Mouse (Mus musculus) lung, adult 2 months (tissue): ENCODE results near the gene Prkcsh. TPM values are rescaled to one million over a fixed set of nuclear protein-coding genes. Genes with fewer than 3 reads are reported as not detected.

ENCODE experiments used
- DNase-seq: peaks from one replicate; pipeline ENCODE4 v3.0.0; 2022
- H3K4me1 ChIP-seq: fragments of 200-500 bp; 2 replicates; pipeline ENCODE4 v1.6.1; 2011; ENCODE audit warnings: low read length; ENCODE audit not compliant: control insufficient read depth, insufficient read depth
- H3K4me3 ChIP-seq: fragments of 200-500 bp; replicated peaks from 2 replicates; pipeline ENCODE3; 2011; ENCODE audit warnings: low read depth, mild to moderate bottlenecking, control low read depth, low read length; ENCODE audit errors: extremely low read depth
- CTCF ChIP-seq: fragments of 200-500 bp; IDR thresholded peaks from 2 replicates; pipeline ENCODE4 v1.5.1; 2011; ENCODE audit warnings: mild to moderate bottlenecking, low read length, control low read depth; ENCODE audit not compliant: insufficient read depth
- POLR2A ChIP-seq: fragments of 200-500 bp; IDR thresholded peaks from 2 replicates; pipeline ENCODE4 v1.6.1; 2011; ENCODE audit warnings: low read depth, mild to moderate bottlenecking, control low read depth, low read length, borderline replicate concordance; ENCODE audit errors: extremely low read depth
- WGBS: fragments of 180-500 bp; shearing (Covaris S2); methylation state at CpG from one replicate; pipeline ENCODE4 v1.1.7; 2018; 5-methylcytosine and 5-hydroxymethylcytosine counted together
- polyA plus RNA-seq: library from polyadenylated mRNA; depleted of rRNA; stranded (reverse); fragments of >200 nt; gene quantifications from 2 replicates; pipeline ENCODE4 v1.2.3, GENCODE M21; 2012

The Prkcsh gene
- polyA plus RNA-seq, 1 experiment = 58.0 TPM

GRCm38 (mm10) chr9:22003163-22003554 is 553 bp downstream of the Prkcsh start:
- no peak for TF ChIP-seq CTCF
- no peak for TF ChIP-seq POLR2A
- DNase-seq = no peak
- WGBS = 0% methylated on average over 18 of the region's 18 CpGs
- Histone ChIP-seq H3K4me3 (peak overlapping the region; percentile 77), H3K4me1 (0 out of 2 replicates have a peak, but pooled peaks cover 6% of the 10 kb centered on the region)

GRCm38 (mm10) chr9:22004546-22004945 is 1.9 kb downstream of the Prkcsh start:
- Histone ChIP-seq H3K4me3 (no peak overlapping the region), H3K4me1 (0 out of 2 replicates have a peak, but pooled peaks cover 6% of the 10 kb centered on the region)
- DNase-seq = no peak
- no peak for TF ChIP-seq POLR2A
- TF ChIP-seq CTCF = no peak
- 93% methylated on average over 12 of the region's 12 CpGs for WGBS

GRCm38 (mm10) chr9:22011055-22011454 is 8.4 kb downstream of the Prkcsh start:
- no peak for DNase-seq
- TF ChIP-seq CTCF (no peak), POLR2A (no peak)
- WGBS = 75% methylated on average over 5 of the region's 5 CpGs
- Histone ChIP-seq H3K4me1 (no peaks in the 10 kb centered on the region), H3K4me3 (no peak overlapping the region)

- H3K4me1 ChIP-seq = no peaks in the 10 kb centered on the region
- 95% methylated on average over 13 of the region's 13 CpGs for WGBS
- H3K4me3 ChIP-seq = no peak overlapping the region
- TF ChIP-seq CTCF (no peak), POLR2A (no peak)
- DNase-seq = no peak
Observed at GRCm38 (mm10) chr9:22012731-22013130, 10.1 kb downstream of the Prkcsh start.

GRCm38 (mm10) chr9:22016245-22016644 is 13.6 kb downstream of the Prkcsh start:
- no peak for DNase-seq
- WGBS = 69% methylated on average over 10 of the region's 10 CpGs

GRCm38 (mm10) chr9:22017208-22017825 is 14.7 kb downstream of the Prkcsh start:
- no peak for TF ChIP-seq POLR2A
- no peak for TF ChIP-seq CTCF
- Histone ChIP-seq H3K4me1 (no peaks in the 10 kb centered on the region), H3K4me3 (no peak overlapping the region)
- DNase-seq = no peak
- WGBS = 73% methylated on average over 7 of the region's 7 CpGs

More at GRCm38 (mm10) chr9:22016245-22016644, 13.6 kb downstream of the Prkcsh start:
- no peak overlapping the region for H3K4me3 ChIP-seq
- no peak for TF ChIP-seq CTCF
- no peak for TF ChIP-seq POLR2A
- no peaks in the 10 kb centered on the region for H3K4me1 ChIP-seq

GRCm38 (mm10) chr9:22024592-22024991 is 22.0 kb downstream of the Prkcsh start:
- TF ChIP-seq CTCF (no peak), POLR2A (no peak)

GRCm38 (mm10) chr9:22028467-22028866 is 25.9 kb downstream of the Prkcsh start:
- Histone ChIP-seq H3K4me3 (no peak overlapping the region), H3K4me1 (no peaks in the 10 kb centered on the region)
- 39% methylated on average over 7 of the region's 7 CpGs for WGBS
- TF ChIP-seq CTCF = no peak
- no peak for TF ChIP-seq POLR2A
- DNase-seq = no peak

More at GRCm38 (mm10) chr9:22024592-22024991, 22.0 kb downstream of the Prkcsh start:
- Histone ChIP-seq H3K4me1 (no peaks in the 10 kb centered on the region), H3K4me3 (no peak overlapping the region)
- no peak for DNase-seq
- WGBS = 32% methylated on average over 8 of the region's 8 CpGs

- Histone ChIP-seq H3K4me1 (no peaks in the 10 kb centered on the region), H3K4me3 (no peak overlapping the region)
- DNase-seq = no peak
- TF ChIP-seq CTCF = no peak
- 87% methylated on average over 9 of the region's 9 CpGs for WGBS
Observed at GRCm38 (mm10) chr9:22030386-22030785, 27.8 kb downstream of the Prkcsh start.

- no peak overlapping the region for H3K4me3 ChIP-seq
- no peak for TF ChIP-seq CTCF
- no peak for TF ChIP-seq POLR2A
- H3K4me1 ChIP-seq = no peaks in the 10 kb centered on the region
- WGBS = 59% methylated on average over 6 of the region's 6 CpGs
- DNase-seq = no peak
Observed at GRCm38 (mm10) chr9:22035300-22036044, 32.9 kb downstream of the Prkcsh start.
